Mouse (Mus musculus) CD8-positive naive resting alpha-beta T cell, adult 57 days (primary cell): ENCODE measurements around the gene Gm10912. TPM values are rescaled to one million over a fixed set of nuclear protein-coding genes. Genes with fewer than 3 reads are reported as not detected.

ENCODE experiments used
- total RNA-seq: library from RNA; stranded (reverse); gene quantifications from one replicate; pipeline ENCODE4 v1.2.4, GENCODE M21; 2023

Gm10912 gene
- 0.92 TPM for total RNA-seq

GRCm38 (mm10) chr2:104065526-104065925 lies at the start of gene Gm10912:
TSS of gene Gm10912 (plus strand) at chr2:104065826.

GRCm38 (mm10) chr2:104027458-104028138 lies 38.0 kb upstream of the Gm10912 start, which contains the start of gene Fbxo3:
TSS of gene Fbxo3 (plus strand) at chr2:104027721.

DNA sequence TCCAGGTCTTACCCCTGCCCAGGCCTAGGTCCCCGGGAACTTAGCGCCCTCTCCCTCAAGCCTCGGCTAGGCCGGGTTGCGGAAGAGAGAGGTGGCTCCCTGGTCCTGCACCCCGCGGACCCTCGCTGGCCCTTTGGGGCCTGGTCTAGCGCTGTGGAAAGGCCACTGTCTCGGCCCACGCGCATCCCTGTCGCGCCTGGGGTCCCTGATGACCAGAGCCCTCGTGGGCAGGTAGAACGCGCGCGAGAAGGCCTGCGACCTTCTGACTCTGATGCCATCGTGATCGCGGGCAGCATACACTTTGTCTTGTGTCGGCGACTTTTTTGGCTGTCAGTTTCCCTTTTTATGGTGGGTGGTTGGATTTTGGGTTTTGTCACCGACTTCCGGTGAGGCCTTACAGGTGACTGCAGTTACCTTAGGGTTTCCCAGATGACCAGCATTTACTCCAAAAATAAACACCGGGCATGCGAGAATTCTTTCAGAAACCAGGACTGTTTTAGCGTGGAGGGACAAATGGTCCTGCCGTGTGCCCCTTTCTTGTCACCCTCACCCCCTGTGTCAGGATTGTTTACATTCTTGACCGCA lies 37.4 kb upstream of the Gm10912 start, which contains the start of gene 4931422A03Rik:
Gene 4931422A03Rik, minus strand, starts transcription at position 223 of the 585 bp plus-strand sequence.

GRCm38 (mm10) chr2:104068450-104068849 lies 2.8 kb downstream of the Gm10912 start, which contains the start of gene Gm10799:
TSS of gene Gm10799 (minus strand) at chr2:104068550.

DNA sequence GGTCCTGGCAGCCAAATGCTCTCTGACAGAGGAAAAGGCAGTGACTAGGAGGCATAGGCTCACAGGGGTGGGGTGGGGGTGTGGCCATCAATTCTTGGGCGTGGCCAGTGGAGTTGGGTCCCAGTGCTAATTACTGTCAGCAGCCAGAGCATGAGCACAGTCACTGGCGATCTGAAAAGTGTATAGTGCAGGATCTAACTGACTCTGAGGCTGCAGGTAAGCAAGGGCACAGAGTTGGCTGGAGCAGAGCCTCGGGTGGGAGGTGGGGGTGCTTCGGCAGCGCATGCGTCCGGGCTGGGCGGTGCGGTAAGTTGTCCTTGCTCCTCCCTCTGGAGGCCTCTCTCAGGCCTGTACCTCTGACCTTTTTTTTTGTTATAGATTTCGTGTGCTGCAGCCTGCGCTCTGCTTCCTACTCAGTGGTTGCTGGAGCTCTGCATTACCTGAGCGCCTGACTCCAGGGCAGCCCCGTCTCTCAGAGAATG lies 4.1 kb downstream of the Gm10912 start, which contains the start of gene Cd59b:
Gene Cd59b, plus strand, starts transcription at position 146 of the 482 bp plus-strand sequence.

GRCm38 (mm10) chr2:104095741-104096213 lies 30.2 kb downstream of the Gm10912 start, which contains the start of gene Cd59a:
TSS of gene Cd59a (plus strand) at chr2:104095801.

Other genes with a start within 250 kb of the Gm10912 start
- 12.5 TPM for gene Lmo2, start 107.8 kb upstream of the Gm10912 start, total RNA-seq
- gene Fbxo3, start 38.1 kb upstream of the Gm10912 start, total RNA-seq: 25.6 TPM
- gene 4931422A03Rik, start 37.5 kb upstream of the Gm10912 start, total RNA-seq: not detected
- gene Gm10799, start 2.7 kb downstream of the Gm10912 start, total RNA-seq: not detected
- not detected for gene Cd59b, start 4.0 kb downstream of the Gm10912 start, total RNA-seq
- not detected for gene Cd59a, start 30.0 kb downstream of the Gm10912 start, total RNA-seq
- gene A930018P22Rik, start 56.9 kb downstream of the Gm10912 start, total RNA-seq: not detected